Mouse (Mus musculus) liver, embryonic 12.5 days (tissue): ENCODE measurements around the gene Gm5460. TPM values are rescaled to one million over a fixed set of nuclear protein-coding genes. Genes with fewer than 3 reads are reported as not detected.

Experiments
- ATAC-seq: fragments of 200-750 bp; cut with Nextera tagmentation; 2 replicates; pipeline ENCODE4 v1.8.0; 2017; ENCODE audit warnings: moderate number of reproducible peaks, mild to moderate bottlenecking, moderate library complexity
- H3K27ac ChIP-seq: fragments of 300-500 bp; sonication (generic); 2 replicates; pipeline ENCODE4 v1.5.1; 2016; ENCODE audit warnings: mild to moderate bottlenecking
- H3K27me3 ChIP-seq: fragments of 300-500 bp; sonication (generic); replicated peaks from 2 replicates; pipeline ENCODE4 v1.6.1; 2016; ENCODE audit warnings: mild to moderate bottlenecking, moderate library complexity
- H3K36me3 ChIP-seq: fragments of 300-500 bp; sonication (generic); 2 replicates; pipeline ENCODE4 v1.6.1; 2016; ENCODE audit warnings: mild to moderate bottlenecking, moderate library complexity
- H3K4me1 ChIP-seq: fragments of 300-500 bp; sonication (generic); 2 replicates; pipeline ENCODE4 v1.6.1; 2016
- H3K4me2 ChIP-seq: fragments of 300-500 bp; sonication (generic); 2 replicates; pipeline ENCODE4 v1.6.1; 2016; ENCODE audit warnings: mild to moderate bottlenecking, moderate library complexity
- H3K4me3 ChIP-seq: fragments of 300-500 bp; sonication (generic); 2 replicates; pipeline ENCODE4 v1.5.1; 2016; ENCODE audit warnings: mild to moderate bottlenecking, moderate library complexity
- H3K9ac ChIP-seq: fragments of 300-500 bp; sonication (generic); 2 replicates; pipeline ENCODE4 v1.6.1; 2016; ENCODE audit warnings: mild to moderate bottlenecking, moderate library complexity
- H3K9me3 ChIP-seq: fragments of 300-500 bp; sonication (generic); replicated peaks from 2 replicates; pipeline ENCODE4 v1.6.1; 2016; ENCODE audit warnings: mild to moderate bottlenecking, moderate library complexity
- WGBS: fragments of 180-500 bp; shearing (Covaris S2); methylation state at CpG from one replicate; pipeline ENCODE4 v1.1.7; 2016; ENCODE audit not compliant: insufficient replicate concordance; 5-methylcytosine and 5-hydroxymethylcytosine counted together
- polyA plus RNA-seq: library from polyadenylated mRNA; unstranded; fragments of >200 nt; fragmentation: Nextera tagmentation; extraction: Ambion mirVana; gene quantifications from 2 replicates; pipeline ENCODE4 v1.2.1, GENCODE M21; 2016

The Gm5460 gene
- polyA plus RNA-seq = not detected in 2 replicates

DNA sequence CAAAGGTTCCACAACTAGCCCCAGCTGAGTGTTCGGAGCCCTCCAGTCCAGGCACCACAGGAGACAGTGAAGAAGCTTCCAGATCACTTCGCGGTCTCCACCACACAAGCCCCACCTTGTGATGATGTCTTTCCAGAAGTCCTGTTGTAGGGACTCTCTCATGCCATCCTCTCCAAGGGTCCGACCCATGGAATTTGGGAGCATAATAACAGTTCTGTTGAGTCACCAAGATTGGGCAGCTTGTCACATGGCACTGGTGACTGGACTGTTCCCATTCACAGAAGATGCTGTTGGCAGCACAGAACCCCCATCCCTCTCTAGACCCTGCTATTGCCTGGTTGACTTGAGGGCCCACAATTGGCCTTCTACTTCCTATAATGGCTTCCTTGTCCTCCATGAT, at the start of gene Gm5460:
Gm5460 (plus strand) TSS at position 378 of the 400 bp plus-strand sequence.
- Histone ChIP-seq H3K9me3 (no peaks in the 10 kb centered on the region), H3K36me3 (no peaks in the 10 kb centered on the region), H3K4me2 (no peak within 1 kb of the TSS), H3K27ac (no peak within 1 kb of the TSS), H3K4me3 (no peak within 1 kb of the TSS), H3K4me1 (no peaks in the 10 kb centered on the region), H3K27me3 (no peaks in the 10 kb centered on the region), H3K9ac (no peak within 1 kb of the TSS)
- WGBS = 72% methylated on average over 4 of the region's 4 CpGs
- ATAC-seq = no peak

DNA sequence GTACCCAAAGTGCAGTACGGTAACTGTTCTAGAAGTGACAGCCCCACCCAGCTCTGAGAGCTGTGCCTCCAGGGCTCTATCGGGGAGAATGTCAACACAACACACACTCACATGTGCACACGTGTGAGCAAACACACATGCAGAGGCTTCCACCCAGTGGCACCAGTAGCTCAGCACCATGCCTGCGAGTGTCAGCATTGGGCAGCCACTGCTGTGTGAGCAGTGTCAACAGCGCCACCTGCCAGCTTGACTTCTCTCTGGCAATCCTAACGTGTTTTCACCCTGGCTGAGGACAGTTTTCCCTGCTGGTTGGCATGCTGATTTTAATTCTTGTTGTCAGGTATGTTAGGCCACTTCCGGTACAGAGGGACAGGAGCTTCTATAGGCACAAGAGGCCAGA, 43.9 kb upstream of the Gm5460 start:
- Histone ChIP-seq H3K4me3 (no peak overlapping the region), H3K27ac (no peak overlapping the region), H3K9me3 (no peaks in the 10 kb centered on the region), H3K9ac (no peak overlapping the region), H3K4me2 (no peak overlapping the region), H3K36me3 (no peaks in the 10 kb centered on the region), H3K27me3 (peaks cover 4% of the 10 kb centered on the region), H3K4me1 (no peaks in the 10 kb centered on the region)
- WGBS = 40% methylated on average over 7 of the region's 7 CpGs
- ATAC-seq = no peak

DNA sequence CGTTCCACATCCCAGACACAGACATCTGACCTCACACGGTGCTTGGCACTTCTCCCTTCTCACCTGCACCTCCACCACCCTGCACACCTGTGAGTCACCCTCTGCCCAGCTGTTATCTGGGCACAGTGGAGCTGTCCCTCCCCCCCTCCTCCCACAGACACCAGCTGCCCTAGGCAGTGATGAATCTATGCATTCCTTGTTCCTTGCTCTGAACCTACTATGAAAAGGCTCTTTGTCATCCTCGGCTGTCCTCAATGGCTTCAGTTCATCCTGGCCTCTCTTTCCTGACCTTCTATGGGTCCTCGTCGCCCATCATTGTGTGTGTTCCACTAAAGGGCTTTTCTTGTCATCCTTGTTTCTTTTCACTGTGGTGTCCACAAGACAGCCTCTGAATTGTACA, 41.8 kb upstream of the Gm5460 start:
- peaks cover 21% of the 10 kb centered on the region for H3K27me3 ChIP-seq
- no peaks in the 10 kb centered on the region for H3K36me3 ChIP-seq
- 51% methylated on average over 5 of the region's 5 CpGs for WGBS
- no peak overlapping the region for H3K27ac ChIP-seq
- no peaks in the 10 kb centered on the region for H3K4me1 ChIP-seq
- no peak for ATAC-seq
- H3K4me2 ChIP-seq = no peak overlapping the region
- H3K9me3 ChIP-seq = no peaks in the 10 kb centered on the region
- H3K9ac ChIP-seq = no peak overlapping the region
- H3K4me3 ChIP-seq = no peak overlapping the region

GRCm38 (mm10) chr14:33977748-33978147, 38.8 kb upstream of the Gm5460 start:
- Histone ChIP-seq H3K9me3 (no peaks in the 10 kb centered on the region), H3K4me2 (no peak overlapping the region), H3K9ac (no peak overlapping the region), H3K27me3 (peaks cover 21% of the 10 kb centered on the region), H3K4me1 (no peaks in the 10 kb centered on the region), H3K36me3 (no peaks in the 10 kb centered on the region), H3K4me3 (no peak overlapping the region), H3K27ac (no peak overlapping the region)
- no peak for ATAC-seq
- 38% methylated on average over 7 of the region's 7 CpGs for WGBS

GRCm38 (mm10) chr14:33978604-33979059, 37.9 kb upstream of the Gm5460 start, which contains the start of gene Zfp488:
Gene Zfp488, minus strand, starts transcription at chr14:33978764.
- H3K4me3 ChIP-seq = peak within 1 kb of the TSS; percentile 22; the same call in 1 of the 2 replicates
- WGBS = 4% methylated on average over 25 of the region's 25 CpGs
- no peaks in the 10 kb centered on the region for H3K4me1 ChIP-seq
- H3K9ac ChIP-seq = no peak within 1 kb of the TSS
- no peak within 1 kb of the TSS for H3K27ac ChIP-seq
- no peaks in the 10 kb centered on the region for H3K9me3 ChIP-seq
- peak within 1 kb of the TSS; percentile 47 for H3K4me2 ChIP-seq
- ATAC-seq = no peak
- H3K27me3 ChIP-seq = peaks cover 21% of the 10 kb centered on the region
- H3K36me3 ChIP-seq = no peaks in the 10 kb centered on the region

- Histone ChIP-seq H3K4me2 (no peak overlapping the region), H3K36me3 (no peaks in the 10 kb centered on the region), H3K27ac (no peak overlapping the region), H3K9me3 (no peaks in the 10 kb centered on the region), H3K4me3 (no peak overlapping the region), H3K9ac (no peak overlapping the region), H3K27me3 (no peaks in the 10 kb centered on the region), H3K4me1 (no peaks in the 10 kb centered on the region)
- 47% methylated on average over 3 of the region's 3 CpGs for WGBS
- no peak for ATAC-seq
Measured at GRCm38 (mm10) chr14:33989201-33989600, 27.4 kb upstream of the Gm5460 start.

DNA sequence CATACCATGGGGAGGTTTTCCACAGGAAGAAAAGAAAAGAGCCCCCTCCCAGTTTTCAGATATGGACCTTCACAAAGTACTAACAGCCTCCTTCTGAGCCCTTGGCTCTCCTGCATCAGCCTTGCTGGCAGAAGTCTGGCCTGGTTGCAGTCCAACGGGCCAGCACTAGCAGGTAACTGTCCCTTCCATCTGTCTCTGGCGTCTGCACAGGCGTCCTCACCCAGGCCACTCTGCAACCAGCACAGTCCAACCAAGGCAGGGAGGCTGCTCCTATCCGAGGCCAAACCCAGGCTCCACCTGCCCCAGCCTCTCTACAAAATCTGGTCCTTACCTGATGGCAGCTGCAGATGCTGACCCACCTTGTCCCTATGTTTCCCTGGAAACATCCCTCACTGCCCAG, 24.6 kb upstream of the Gm5460 start:
- no peak for ATAC-seq
- Histone ChIP-seq H3K4me1 (no peaks in the 10 kb centered on the region), H3K36me3 (no peaks in the 10 kb centered on the region), H3K4me3 (no peak overlapping the region), H3K9ac (no peak overlapping the region), H3K27me3 (no peaks in the 10 kb centered on the region), H3K27ac (no peak overlapping the region), H3K4me2 (no peak overlapping the region), H3K9me3 (no peaks in the 10 kb centered on the region)
- WGBS = 49% methylated on average over 4 of the region's 4 CpGs

- 70% methylated on average over 9 of the region's 9 CpGs for WGBS
- Histone ChIP-seq H3K9me3 (no peaks in the 10 kb centered on the region), H3K4me3 (no peak overlapping the region), H3K4me2 (no peak overlapping the region), H3K9ac (no peak overlapping the region), H3K4me1 (no peaks in the 10 kb centered on the region), H3K27ac (no peak overlapping the region), H3K36me3 (no peaks in the 10 kb centered on the region), H3K27me3 (no peaks in the 10 kb centered on the region)
- no peak for ATAC-seq
Measured at GRCm38 (mm10) chr14:33993051-33993450, 23.5 kb upstream of the Gm5460 start.

- no peaks in the 10 kb centered on the region for H3K4me1 ChIP-seq
- H3K36me3 ChIP-seq = no peaks in the 10 kb centered on the region
- 74% methylated on average over 6 of the region's 6 CpGs for WGBS
- H3K4me2 ChIP-seq = no peak overlapping the region
- ATAC-seq = no peak
- no peak overlapping the region for H3K4me3 ChIP-seq
- no peak overlapping the region for H3K9ac ChIP-seq
- no peaks in the 10 kb centered on the region for H3K9me3 ChIP-seq
- no peak overlapping the region for H3K27ac ChIP-seq
- H3K27me3 ChIP-seq = no peaks in the 10 kb centered on the region
Measured at GRCm38 (mm10) chr14:33993521-33994289, 22.9 kb upstream of the Gm5460 start.

- no peak overlapping the region for H3K27ac ChIP-seq
- no peaks in the 10 kb centered on the region for H3K36me3 ChIP-seq
- no peaks in the 10 kb centered on the region for H3K27me3 ChIP-seq
- no peak for ATAC-seq
- no peak overlapping the region for H3K9ac ChIP-seq
- H3K4me1 ChIP-seq = no peaks in the 10 kb centered on the region
- H3K9me3 ChIP-seq = no peaks in the 10 kb centered on the region
- no peak overlapping the region for H3K4me3 ChIP-seq
- H3K4me2 ChIP-seq = no peak overlapping the region
- 57% methylated on average over 6 of the region's 6 CpGs for WGBS
Measured at GRCm38 (mm10) chr14:33997427-33997826, 19.1 kb upstream of the Gm5460 start.

DNA sequence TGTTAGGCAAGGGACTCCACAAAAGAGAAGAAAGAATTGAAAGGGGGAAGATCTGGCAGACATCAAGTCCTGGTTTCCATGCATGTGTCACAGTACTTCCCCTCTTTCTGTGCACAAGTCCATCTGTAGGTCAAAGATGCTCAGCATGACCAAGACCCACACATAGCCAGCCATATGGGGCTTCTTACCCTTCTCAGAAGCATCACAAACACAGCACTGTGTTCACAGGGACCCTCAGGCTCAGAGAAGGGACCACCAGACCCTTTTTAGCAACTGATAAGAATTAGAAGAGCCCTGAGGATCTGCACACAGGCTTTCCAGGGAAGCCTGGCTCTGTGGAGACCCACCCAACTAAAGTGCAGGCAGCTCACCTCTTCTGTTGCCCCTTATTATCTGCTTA, 16.5 kb upstream of the Gm5460 start:
- Histone ChIP-seq H3K9ac (no peak overlapping the region), H3K27me3 (no peaks in the 10 kb centered on the region), H3K9me3 (no peaks in the 10 kb centered on the region), H3K4me3 (no peak overlapping the region), H3K4me2 (no peak overlapping the region), H3K27ac (no peak overlapping the region), H3K36me3 (no peaks in the 10 kb centered on the region), H3K4me1 (no peaks in the 10 kb centered on the region)
- ATAC-seq = no peak

DNA sequence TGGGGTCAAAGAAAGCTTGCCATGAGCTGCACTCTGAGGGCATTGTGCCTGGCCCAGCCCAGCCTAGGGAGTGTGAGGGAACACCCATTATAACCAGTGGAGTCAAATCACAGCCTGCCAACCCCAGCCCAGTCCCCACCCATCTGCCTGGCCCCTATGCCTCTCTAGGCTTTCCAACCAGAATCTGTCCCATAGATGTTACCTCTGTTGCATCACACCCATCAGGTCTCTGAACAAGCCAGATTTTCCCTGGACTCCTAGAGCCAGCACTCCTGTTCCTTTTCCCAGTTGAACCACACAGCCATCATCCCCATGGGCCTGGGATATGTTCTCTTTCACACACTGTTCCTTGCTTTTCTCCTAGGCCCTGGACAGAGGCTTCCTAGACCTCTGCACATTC, 15.1 kb upstream of the Gm5460 start:
- no peak for ATAC-seq
- Histone ChIP-seq H3K9ac (no peak overlapping the region), H3K27ac (no peak overlapping the region)

DNA sequence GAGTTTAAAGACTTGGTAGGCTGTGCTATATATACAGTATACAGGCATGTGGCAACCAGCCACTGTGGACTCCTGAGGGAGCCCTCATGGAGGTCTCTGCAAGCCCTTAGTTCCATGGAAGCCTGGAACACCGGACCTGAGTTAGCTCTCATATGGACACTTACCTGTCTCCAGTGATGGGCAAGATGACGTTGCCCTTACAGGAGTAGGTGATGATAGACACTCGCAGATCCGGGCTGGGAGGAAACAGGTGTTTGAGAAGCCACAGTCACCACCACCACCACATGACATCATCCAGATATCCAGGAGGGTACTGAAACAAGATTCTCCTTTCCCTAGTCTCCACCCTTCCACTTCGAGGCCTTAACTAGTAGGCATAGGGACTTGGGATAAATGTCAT, 14.2 kb upstream of the Gm5460 start:
- H3K36me3 ChIP-seq = no peaks in the 10 kb centered on the region
- no peak overlapping the region for H3K9ac ChIP-seq
- ATAC-seq = no peak
- H3K4me3 ChIP-seq = no peak overlapping the region
- H3K27me3 ChIP-seq = no peaks in the 10 kb centered on the region
- no peak overlapping the region for H3K4me2 ChIP-seq
- no peaks in the 10 kb centered on the region for H3K4me1 ChIP-seq
- H3K9me3 ChIP-seq = no peaks in the 10 kb centered on the region
- H3K27ac ChIP-seq = no peak overlapping the region
- WGBS = 63% methylated on average over 5 of the region's 5 CpGs

More for the DNA sequence above, 15.1 kb upstream of the Gm5460 start:
- Histone ChIP-seq H3K4me2 (no peak overlapping the region), H3K36me3 (no peaks in the 10 kb centered on the region), H3K9me3 (no peaks in the 10 kb centered on the region), H3K4me1 (no peaks in the 10 kb centered on the region), H3K4me3 (no peak overlapping the region), H3K27me3 (no peaks in the 10 kb centered on the region)
